30 mouse cellular contexts compared by ENCODE assay signal in genomic region chr16:31865242-31865641, GRCm38 (mm10). TPM values are rescaled to one million over a fixed set of nuclear protein-coding genes. Genes with fewer than 3 reads are reported as not detected.
"Had no signal": no experiment of that assay in that cellular context is flagged by ENCODE, and none has a peak within 500 bp of the region (broad histone marks: within the 10 kb centered on the region; RNA-seq: fewer than 3 reads in every experiment).

No protein-coding gene starts in this region.

- H3K9ac ChIP-seq: heart, embryonic 13.5 days; heart, embryonic 15.5 days; hindbrain, embryonic 13.5 days; hindbrain, embryonic 15.5 days; intestine, embryonic 15.5 days; limb, embryonic 12.5 days; liver, embryonic 13.5 days; liver, embryonic 15.5 days had no signal

- H3K27me3 ChIP-seq: heart, embryonic 13.5 days; heart, embryonic 15.5 days; hindbrain, embryonic 13.5 days; hindbrain, embryonic 15.5 days; intestine, embryonic 15.5 days; limb, embryonic 12.5 days; liver, embryonic 13.5 days; liver, embryonic 15.5 days had no signal

- H3K27ac ChIP-seq: heart, adult 2 months; heart, embryonic 13.5 days; heart, embryonic 15.5 days; hindbrain, embryonic 13.5 days; hindbrain, embryonic 15.5 days; hindbrain, postnatal 0 days; intestine, embryonic 15.5 days; layer of hippocampus, adult 2 months; limb, embryonic 10.5 days; limb, embryonic 12.5 days; liver, embryonic 13.5 days; liver, embryonic 15.5 days had no signal

- ATAC-seq: hindbrain, postnatal 0 days; intestine, embryonic 15.5 days had no signal

- H3K9me3 ChIP-seq: heart, embryonic 15.5 days; hindbrain, embryonic 15.5 days; liver, embryonic 15.5 days had no signal

- DNase-seq: gastrocnemius, postnatal 14 days; gastrocnemius, postnatal 36 days; heart, adult 2 months; heart, postnatal 14 days; heart, postnatal 36 days; kidney, adult 11 months; kidney, adult 8-10 months; kidney, postnatal 10 days; kidney, postnatal 25 days; kidney, postnatal 4 days; liver; liver, embryonic 13.5 days had no signal

- H3K4me3 ChIP-seq: heart, adult 2 months; heart, embryonic 13.5 days; heart, embryonic 15.5 days; hindbrain, embryonic 13.5 days; hindbrain, embryonic 15.5 days; intestine, embryonic 15.5 days; layer of hippocampus, adult 2 months; limb, embryonic 10.5 days; limb, embryonic 12.5 days; liver, embryonic 13.5 days; liver, embryonic 15.5 days had no signal

- H3K4me1 ChIP-seq: hindbrain, embryonic 13.5 days; hindbrain, embryonic 15.5 days; intestine, embryonic 15.5 days; limb, embryonic 10.5 days; limb, embryonic 12.5 days; liver, embryonic 13.5 days; liver, embryonic 15.5 days had no signal

- H3K4me2 ChIP-seq: heart, embryonic 11.5 days; heart, embryonic 13.5 days; heart, embryonic 15.5 days; hindbrain, embryonic 13.5 days; hindbrain, embryonic 15.5 days; intestine, embryonic 15.5 days; limb, embryonic 12.5 days; liver, embryonic 11.5 days; liver, embryonic 13.5 days; liver, embryonic 15.5 days had no signal

RNA-seq across cellular contexts. Expression of gene Meltf, which starts 13.4 kb away (rescaled TPM):
- total RNA-seq: gastrocnemius, adult 18-20 months; gastrocnemius, adult 8-10 months; gastrocnemius, postnatal 36 days; heart, adult 2 months; heart, postnatal 36 days; hematopoietic stem cell, adult 5-6 weeks had no signal
- polyA plus RNA-seq: heart, embryonic 11.5 days; heart, postnatal 0 days; hindbrain, embryonic 11.5 days; kidney, embryonic 14.5 days had no signal
